In the genomic region with DNA sequence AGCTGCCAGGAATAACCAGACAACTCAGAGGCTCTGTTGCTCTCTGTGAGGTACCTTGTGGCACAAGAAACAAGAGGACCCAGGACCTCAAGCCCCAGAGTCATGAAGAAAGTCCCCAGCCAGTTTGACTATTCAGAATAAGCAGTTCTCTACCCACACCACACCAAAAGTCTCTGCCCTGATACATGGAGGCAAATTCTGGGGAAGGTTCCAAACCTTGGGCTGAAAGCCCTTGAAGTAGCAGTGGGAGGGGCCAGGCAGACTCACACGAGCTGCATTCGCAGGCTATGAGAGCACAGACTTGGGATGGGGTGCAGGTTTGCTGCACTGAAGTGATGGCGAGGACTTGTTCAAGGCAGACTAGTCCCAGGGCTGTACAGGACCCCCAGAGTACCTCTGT, we compare ENCODE assay signal across 23 mouse cellular contexts. TPM values are rescaled to one million over a fixed set of nuclear protein-coding genes. Genes with fewer than 3 reads are reported as not detected.
DNase-seq lines count a peak whose midpoint lies in the region; ATAC-seq and TF ChIP-seq lines count a peak whose summit lies in the region.
"Had no signal": no experiment of that assay in that cellular context is flagged by ENCODE, and none has a peak within 500 bp of the region (broad histone marks: within the 10 kb centered on the region; RNA-seq: fewer than 3 reads in every experiment).

No protein-coding gene starts in this region.

- no peak for TF ChIP-seq POLR2A in olfactory bulb, adult 2 months (IDR thresholded peaks at IDR 0.05; ENCODE audit: insufficient read depth, low read depth, low read length)

- 76% methylated on average over 3 of the region's 3 CpGs for WGBS in midbrain, embryonic 11.5 days
- whole genome bisulfite sequencing in midbrain, embryonic 15.5 days, result 56% methylated on average over 3 of the region's 3 CpGs
- WGBS in olfactory bulb, adult 2 months, result 49% methylated on average over 3 of the region's 3 CpGs
- 64% methylated on average over 3 of the region's 3 CpGs for WGBS in forebrain, embryonic 10.5 days

- H3K4me3 ChIP-seq in midbrain, embryonic 11.5 days (ENCODE audit: low read depth, low read length), result no peak overlapping the region
- H3K4me3 ChIP-seq in midbrain, embryonic 15.5 days, result no peak overlapping the region
- no peak overlapping the region for H3K4me3 ChIP-seq in olfactory bulb, adult 2 months (ENCODE audit: insufficient read depth, low read depth, low read length)
- H3K4me3 ChIP-seq in forebrain, embryonic 10.5 days, result no peak overlapping the region
- H3K4me3 ChIP-seq: embryonic facial prominence, embryonic 12.5 days; embryonic facial prominence, embryonic 15.5 days; forebrain, embryonic 12.5 days; heart, adult 2 months; hindbrain, embryonic 12.5 days; hindbrain, embryonic 15.5 days had no signal

- ATAC-seq in midbrain, embryonic 11.5 days (ENCODE audit: low FRiP score), result no peak
- ATAC-seq in midbrain, embryonic 15.5 days (replicated peaks), result no peak
- ATAC-seq: activated CD4-positive, CD25-positive, alpha-beta regulatory T cell, adult 4 months; forebrain, embryonic 16.5 days; intestine, postnatal 0 days had no signal

- no peaks in the 10 kb centered on the region for H3K9me3 ChIP-seq in midbrain, embryonic 11.5 days (ENCODE audit: control insufficient read depth, low read length)
- no peaks in the 10 kb centered on the region for H3K9me3 ChIP-seq in midbrain, embryonic 15.5 days
- H3K9me3 ChIP-seq in forebrain, embryonic 10.5 days, result peaks cover 13% of the 10 kb centered on the region
- H3K9me3 ChIP-seq: embryonic facial prominence, embryonic 12.5 days; embryonic facial prominence, embryonic 15.5 days; hindbrain, embryonic 15.5 days had no signal

- H3K27me3 ChIP-seq in midbrain, embryonic 11.5 days (ENCODE audit: control insufficient read depth, insufficient read depth, low read length), result no peaks in the 10 kb centered on the region
- no peaks in the 10 kb centered on the region for H3K27me3 ChIP-seq in midbrain, embryonic 15.5 days (replicated peaks)
- H3K27me3 ChIP-seq in forebrain, embryonic 10.5 days (ENCODE audit: poor library complexity, severe bottlenecking), result no peaks in the 10 kb centered on the region
- H3K27me3 ChIP-seq: embryonic facial prominence, embryonic 12.5 days; forebrain, embryonic 12.5 days; hindbrain, embryonic 12.5 days; hindbrain, embryonic 15.5 days had no signal

- no peaks in the 10 kb centered on the region for H3K36me3 ChIP-seq in midbrain, embryonic 11.5 days (ENCODE audit: control insufficient read depth, insufficient read depth, low read length)
- no peaks in the 10 kb centered on the region for H3K36me3 ChIP-seq in midbrain, embryonic 15.5 days (replicated peaks)
- no peaks in the 10 kb centered on the region for H3K36me3 ChIP-seq in forebrain, embryonic 10.5 days (replicated peaks)
- H3K36me3 ChIP-seq: embryonic facial prominence, embryonic 12.5 days; embryonic facial prominence, embryonic 15.5 days; forebrain, embryonic 12.5 days; hindbrain, embryonic 12.5 days; hindbrain, embryonic 15.5 days had no signal

- H3K4me1 ChIP-seq in midbrain, embryonic 11.5 days (ENCODE audit: control insufficient read depth, insufficient read depth, low read length), result no peaks in the 10 kb centered on the region
- no peaks in the 10 kb centered on the region for H3K4me1 ChIP-seq in midbrain, embryonic 15.5 days
- peaks cover 33% of the 10 kb centered on the region for H3K4me1 ChIP-seq in olfactory bulb, adult 2 months (ENCODE audit: control insufficient read depth, insufficient read depth, low read length)
- no peaks in the 10 kb centered on the region for H3K4me1 ChIP-seq in forebrain, embryonic 10.5 days
- H3K4me1 ChIP-seq: embryonic facial prominence, embryonic 12.5 days; embryonic facial prominence, embryonic 15.5 days; forebrain, embryonic 12.5 days; hindbrain, embryonic 12.5 days; hindbrain, embryonic 15.5 days had no signal

- no peak overlapping the region for H3K27ac ChIP-seq in midbrain, embryonic 11.5 days (ENCODE audit: low read depth, low read length)
- no peak overlapping the region for H3K27ac ChIP-seq in midbrain, embryonic 15.5 days
- H3K27ac ChIP-seq in olfactory bulb, adult 2 months (ENCODE audit: insufficient read depth, low read depth, low read length), result 0 out of 2 replicates have a peak overlapping the region, but pooled peaks have one; percentile 20
- H3K27ac ChIP-seq in forebrain, embryonic 10.5 days, result no peak overlapping the region
- H3K27ac ChIP-seq: embryonic facial prominence, embryonic 12.5 days; embryonic facial prominence, embryonic 15.5 days; forebrain, embryonic 12.5 days; heart, adult 2 months; hindbrain, embryonic 12.5 days; hindbrain, embryonic 15.5 days had no signal

- DNase-seq in adrenal gland, adult (ENCODE audit: inconsistent age in 2 of 2, low spot score in 1 of 2), result peak; percentile 36 to 78
- no peak for DNase-seq in adrenal gland, postnatal 4 days (ENCODE audit: low spot score in 2 of 2)
- DNase-seq in midbrain, embryonic 11.5 days (ENCODE audit: low spot score, missing footprints), result peak; percentile 66
- peak; percentile 37 for DNase-seq in adrenal gland, postnatal 25 days
- no peak for DNase-seq in adipocyte (ENCODE audit: low spot score)
- no peak for DNase-seq in forebrain, embryonic 10.5 days (ENCODE audit: extremely low spot score, low spot score)
- DNase-seq: cerebellum, adult 18-20 months; cerebellum, adult 9-10 months; cerebellum, postnatal 14 days; gastrocnemius, postnatal 25 days; heart, adult 2 months; kidney, adult 2 months had no signal

- TF ChIP-seq CTCF in olfactory bulb, adult 2 months (IDR thresholded peaks at IDR 0.05; ENCODE audit: insufficient read depth, low read depth, low read length), result no peak

- no peak overlapping the region for H3K9ac ChIP-seq in midbrain, embryonic 11.5 days (ENCODE audit: low read length)
- H3K9ac ChIP-seq in midbrain, embryonic 15.5 days, result no peak overlapping the region
- H3K9ac ChIP-seq: embryonic facial prominence, embryonic 12.5 days; embryonic facial prominence, embryonic 15.5 days; forebrain, embryonic 12.5 days; hindbrain, embryonic 12.5 days; hindbrain, embryonic 15.5 days had no signal

- H3K4me2 ChIP-seq in midbrain, embryonic 11.5 days, result no peak overlapping the region
- H3K4me2 ChIP-seq in midbrain, embryonic 15.5 days, result no peak overlapping the region
- H3K4me2 ChIP-seq: embryonic facial prominence, embryonic 12.5 days; embryonic facial prominence, embryonic 15.5 days; forebrain, embryonic 12.5 days; heart, embryonic 11.5 days; hindbrain, embryonic 12.5 days; hindbrain, embryonic 15.5 days had no signal

RNA-seq across cellular contexts. Expression of gene Hrh2, which starts 20.2 kb away (rescaled TPM):
- total RNA-seq in adrenal gland, postnatal 4 days (2021), result under 1 TPM; 0.17 to 0.25 TPM
- polyA plus RNA-seq in midbrain, embryonic 11.5 days (2014; fragmentation: Nextera tagmentation; extraction: Ambion mirVana), result 0.07 TPM in 1 of 2 replicates, not detected in the other
- polyA plus RNA-seq in midbrain, embryonic 15.5 days (2015; fragmentation: Nextera tagmentation; extraction: Ambion mirVana), result 0.74 and 1.4 TPM in 2 replicates
- 0.36 TPM in 1 of 2 replicates, not detected in the other for total RNA-seq in adrenal gland, postnatal 25 days (2021)
- polyA plus RNA-seq in olfactory bulb, adult 2 months (2012; ENCODE audit: insufficient read depth, insufficient read length, low replicate concordance, missing spikeins), result not detected in 2 replicates
- 0.06 TPM in 1 of 2 replicates, not detected in the other for polyA plus RNA-seq in forebrain, embryonic 10.5 days (2016; fragmentation: Nextera tagmentation; extraction: Ambion mirVana)
- total RNA-seq: gastrocnemius, postnatal 25 days had no signal
- polyA plus RNA-seq: forebrain, embryonic 12.5 days had no signal

Comparison
In these comparisons a context has a peak if more than half of its experiments do, and no peak if none do; other contexts are left out.
1. DNase-seq: peak in adrenal gland, adult (2 of 2), midbrain, embryonic 11.5 days (single experiment) and adrenal gland, postnatal 25 days (single experiment); none in adrenal gland, postnatal 4 days (0 of 2), adipocyte (single experiment) and forebrain, embryonic 10.5 days (single experiment).
2. RNA of gene Hrh2, which starts 20.2 kb away (polyA plus RNA-seq): not detected in olfactory bulb, adult 2 months; 0.74 to 1.4 TPM in midbrain, embryonic 15.5 days, 0.06 TPM in forebrain, embryonic 10.5 days and 0.07 TPM in midbrain, embryonic 11.5 days; every median in the first group is over 10 times any median in the second.